ENCODE assay signal across 25 mouse cellular contexts in genomic region chr7:92803191-92803590, GRCm38 (mm10).
"Had no signal": no experiment of that assay in that cellular context is flagged by ENCODE, and none has a peak within 500 bp of the region (broad histone marks: within the 10 kb centered on the region; RNA-seq: fewer than 3 reads in every experiment).

No protein-coding gene starts in this region.

- H3K4me3 ChIP-seq: forebrain, embryonic 15.5 days; heart, embryonic 10.5 days; heart, embryonic 12.5 days; hindbrain, embryonic 10.5 days; hindbrain, embryonic 12.5 days; intestine, embryonic 15.5 days; left cerebral cortex, adult 2 months; limb, embryonic 10.5 days; limb, embryonic 12.5 days; liver, embryonic 13.5 days; liver, embryonic 15.5 days had no signal

- ATAC-seq: forebrain, embryonic 15.5 days; forebrain, postnatal 0 days; hindbrain, embryonic 16.5 days; inflammation-experienced regulatory T-cells, adult 6 months; intestine, embryonic 15.5 days; intestine, postnatal 0 days; liver, postnatal 0 days had no signal

- H3K27me3 ChIP-seq: forebrain, embryonic 15.5 days; heart, embryonic 12.5 days; hindbrain, embryonic 12.5 days; intestine, embryonic 15.5 days; limb, embryonic 12.5 days; liver, embryonic 13.5 days; liver, embryonic 15.5 days had no signal

- DNase-seq: forebrain, postnatal 0 days; gastrocnemius, postnatal 14 days; gastrocnemius, postnatal 36 days; heart, adult 11 months; heart, postnatal 10 days; heart, postnatal 4 days; liver; liver, embryonic 13.5 days; liver, postnatal 0 days had no signal

- H3K4me1 ChIP-seq: heart, embryonic 10.5 days; heart, embryonic 12.5 days; limb, embryonic 10.5 days; liver, embryonic 13.5 days; liver, embryonic 15.5 days had no signal

- H3K27ac ChIP-seq: forebrain, embryonic 15.5 days; heart, embryonic 10.5 days; hindbrain, embryonic 10.5 days; hindbrain, embryonic 12.5 days; hindbrain, embryonic 14.5 days; intestine, embryonic 15.5 days; kidney, postnatal 0 days; left cerebral cortex, adult 2 months; limb, embryonic 10.5 days; limb, embryonic 12.5 days; liver, embryonic 13.5 days; liver, embryonic 15.5 days had no signal

- H3K9me3 ChIP-seq: forebrain, embryonic 15.5 days; heart, embryonic 10.5 days; heart, embryonic 12.5 days; hindbrain, embryonic 10.5 days; hindbrain, embryonic 12.5 days; intestine, embryonic 15.5 days; limb, embryonic 10.5 days; limb, embryonic 12.5 days; liver, embryonic 13.5 days; liver, embryonic 15.5 days had no signal

- H3K4me2 ChIP-seq: forebrain, embryonic 15.5 days; heart, embryonic 12.5 days; hindbrain, embryonic 12.5 days; hindbrain, embryonic 14.5 days; intestine, embryonic 15.5 days; limb, embryonic 12.5 days; liver, embryonic 11.5 days; liver, embryonic 13.5 days; liver, embryonic 15.5 days had no signal

- H3K36me3 ChIP-seq: forebrain, embryonic 15.5 days; heart, embryonic 10.5 days; heart, embryonic 12.5 days; hindbrain, embryonic 10.5 days; hindbrain, embryonic 12.5 days; intestine, embryonic 15.5 days; limb, embryonic 10.5 days; limb, embryonic 12.5 days; liver, embryonic 13.5 days; liver, embryonic 15.5 days had no signal

- H3K9ac ChIP-seq: forebrain, embryonic 15.5 days; forebrain, postnatal 0 days; heart, embryonic 12.5 days; hindbrain, embryonic 12.5 days; hindbrain, embryonic 14.5 days; intestine, embryonic 15.5 days; limb, embryonic 12.5 days; liver, embryonic 13.5 days; liver, embryonic 15.5 days; liver, postnatal 0 days had no signal
